Mouse (Mus musculus) hindbrain, embryonic 13.5 days (tissue): Measurements from ENCODE around the gene Tmem80. TPM values are rescaled to one million over a fixed set of nuclear protein-coding genes. Genes with fewer than 3 reads are reported as not detected.

Experiments
- ATAC-seq: fragments of 200-750 bp; cut with Nextera tagmentation; 2 replicates; pipeline ENCODE4 v1.8.0; 2017; ENCODE audit warnings: moderate TSS enrichment; ENCODE audit not compliant: low FRiP score
- H3K27ac ChIP-seq: fragments of 300-500 bp; sonication (generic); 2 replicates; pipeline ENCODE4 v1.5.1; 2015; ENCODE audit warnings: inconsistent platforms, mild to moderate bottlenecking, moderate library complexity
- H3K27me3 ChIP-seq: fragments of 300-500 bp; sonication (generic); 2 replicates; pipeline ENCODE4 v1.6.1; 2015; ENCODE audit warnings: mild to moderate bottlenecking, inconsistent platforms
- H3K36me3 ChIP-seq: fragments of 300-500 bp; sonication (generic); 2 replicates; pipeline ENCODE4 v1.6.1; 2015; ENCODE audit warnings: mild to moderate bottlenecking, inconsistent platforms
- H3K4me1 ChIP-seq: fragments of 300-500 bp; sonication (generic); replicated peaks from 2 replicates; pipeline ENCODE4 v1.6.1; 2015; ENCODE audit warnings: inconsistent platforms
- H3K4me2 ChIP-seq: fragments of 300-500 bp; sonication (generic); 2 replicates; pipeline ENCODE4 v1.6.1; 2015; ENCODE audit warnings: inconsistent platforms, mild to moderate bottlenecking, moderate library complexity
- H3K4me3 ChIP-seq: fragments of 300-500 bp; sonication (generic); 2 replicates; pipeline ENCODE4 v1.5.1; 2015; ENCODE audit warnings: mild to moderate bottlenecking, inconsistent platforms
- H3K9ac ChIP-seq: fragments of 300-500 bp; sonication (generic); 2 replicates; pipeline ENCODE4 v1.6.1; 2015; ENCODE audit warnings: mild to moderate bottlenecking, inconsistent platforms
- H3K9me3 ChIP-seq: fragments of 300-500 bp; sonication (generic); 2 replicates; pipeline ENCODE4 v1.6.1; 2016; ENCODE audit warnings: inconsistent platforms
- WGBS: fragments of 180-500 bp; shearing (Covaris S2); methylation state at CpG from one replicate; pipeline ENCODE4 v1.1.7; 2015; 5-methylcytosine and 5-hydroxymethylcytosine counted together
- polyA plus RNA-seq: library from polyadenylated mRNA; unstranded; fragments of >200 nt; fragmentation: Nextera tagmentation; extraction: Ambion mirVana; gene quantifications from 2 replicates; pipeline ENCODE4 v1.2.1, GENCODE M21; 2015

Tmem80 gene
- polyA plus RNA-seq, 1 experiment from 2014 or later: 67.7 TPM

DNA sequence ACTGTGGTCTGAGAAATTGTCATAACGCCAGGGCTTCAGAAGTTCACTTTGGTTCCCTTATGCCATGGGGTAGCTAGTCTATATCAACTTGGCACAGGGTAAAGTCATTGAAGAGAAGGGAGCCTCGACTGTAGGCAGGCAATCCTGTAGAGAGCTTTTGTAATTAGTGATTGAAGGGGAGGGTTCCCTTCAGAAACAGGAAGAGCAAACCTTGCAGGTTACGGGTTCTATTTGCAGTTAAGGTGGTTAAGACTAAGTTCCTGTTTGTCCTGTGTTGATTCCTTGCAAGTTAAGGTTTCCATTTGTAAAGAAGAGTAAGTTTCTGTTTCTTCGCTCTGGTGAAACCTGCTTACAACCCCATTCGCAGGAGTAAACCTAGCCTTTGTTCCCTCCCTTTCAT lies 42.4 kb downstream of the Tmem80 start:
- H3K9me3 ChIP-seq: no peaks in the 10 kb centered on the region
- no peak for ATAC-seq
- no peak overlapping the region for H3K4me2 ChIP-seq
- H3K4me3 ChIP-seq: no peak overlapping the region
- H3K4me1 ChIP-seq: no peaks in the 10 kb centered on the region
- 0 out of 2 replicates have a peak, but pooled peaks cover 3% of the 10 kb centered on the region for H3K27me3 ChIP-seq
- H3K27ac ChIP-seq: no peak overlapping the region
- H3K9ac ChIP-seq: no peak overlapping the region
- H3K36me3 ChIP-seq: no peaks in the 10 kb centered on the region
- WGBS: 62% methylated on average over 5 of the region's 5 CpGs

DNA sequence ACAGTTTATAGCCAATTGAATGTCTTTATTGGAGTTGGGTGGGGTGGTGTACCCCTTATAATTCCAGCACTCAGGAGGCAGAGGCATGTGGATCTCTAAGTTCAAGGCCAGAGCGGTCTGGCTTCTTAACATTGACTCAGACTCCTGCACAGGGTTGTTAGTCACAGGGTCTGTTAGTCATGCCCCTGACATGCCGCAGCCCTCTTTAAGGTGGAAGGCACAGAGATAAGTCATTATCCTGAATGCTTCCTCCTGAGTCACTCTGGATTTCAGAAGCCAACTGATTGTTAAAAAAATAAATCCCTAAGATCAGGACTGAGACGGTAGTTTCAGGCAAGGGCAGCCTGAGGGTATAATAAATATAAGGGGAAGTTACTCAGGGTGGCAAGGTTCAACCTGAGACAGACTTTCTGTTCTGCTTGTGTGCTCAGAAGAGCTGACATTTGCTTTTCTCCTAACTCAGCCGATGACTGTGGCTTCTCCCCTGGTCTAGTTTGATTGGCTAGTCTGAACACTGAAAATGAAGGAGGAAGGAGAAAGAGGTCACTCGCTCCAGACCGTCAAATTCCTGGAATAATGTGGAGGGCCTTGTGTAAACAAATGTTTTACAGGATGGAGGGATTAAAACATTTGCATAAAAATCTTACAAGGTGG lies 44.5 kb downstream of the Tmem80 start:
- ATAC-seq: no peak
- H3K9ac ChIP-seq: no peak overlapping the region
- WGBS: 68% methylated on average over 6 of the region's 6 CpGs
- H3K27me3 ChIP-seq: 0 out of 2 replicates have a peak, but pooled peaks cover 3% of the 10 kb centered on the region
- H3K36me3 ChIP-seq: no peaks in the 10 kb centered on the region
- H3K4me2 ChIP-seq: no peak overlapping the region
- H3K27ac ChIP-seq: no peak overlapping the region
- no peaks in the 10 kb centered on the region for H3K9me3 ChIP-seq
- no peak overlapping the region for H3K4me3 ChIP-seq
- H3K4me1 ChIP-seq: no peaks in the 10 kb centered on the region

- WGBS: 29% methylated on average over 6 of the region's 6 CpGs
- H3K9ac ChIP-seq: no peak overlapping the region
- no peaks in the 10 kb centered on the region for H3K27me3 ChIP-seq
- no peaks in the 10 kb centered on the region for H3K36me3 ChIP-seq
- H3K4me1 ChIP-seq: no peaks in the 10 kb centered on the region
- no peak for ATAC-seq
- no peak overlapping the region for H3K27ac ChIP-seq
- no peaks in the 10 kb centered on the region for H3K9me3 ChIP-seq
- H3K4me2 ChIP-seq: no peak overlapping the region
- no peak overlapping the region for H3K4me3 ChIP-seq
These were observed 46.1 kb downstream of the Tmem80 start for GRCm38 (mm10) chr7:141373611-141374010.

- ATAC-seq: no peak
- Histone ChIP-seq H3K9ac (no peak overlapping the region), H3K4me2 (no peak overlapping the region), H3K27me3 (no peaks in the 10 kb centered on the region), H3K27ac (no peak overlapping the region), H3K4me1 (no peaks in the 10 kb centered on the region), H3K4me3 (no peak overlapping the region), H3K36me3 (no peaks in the 10 kb centered on the region), H3K9me3 (no peaks in the 10 kb centered on the region)
These were observed 46.9 kb downstream of the Tmem80 start for GRCm38 (mm10) chr7:141374399-141374798.

DNA sequence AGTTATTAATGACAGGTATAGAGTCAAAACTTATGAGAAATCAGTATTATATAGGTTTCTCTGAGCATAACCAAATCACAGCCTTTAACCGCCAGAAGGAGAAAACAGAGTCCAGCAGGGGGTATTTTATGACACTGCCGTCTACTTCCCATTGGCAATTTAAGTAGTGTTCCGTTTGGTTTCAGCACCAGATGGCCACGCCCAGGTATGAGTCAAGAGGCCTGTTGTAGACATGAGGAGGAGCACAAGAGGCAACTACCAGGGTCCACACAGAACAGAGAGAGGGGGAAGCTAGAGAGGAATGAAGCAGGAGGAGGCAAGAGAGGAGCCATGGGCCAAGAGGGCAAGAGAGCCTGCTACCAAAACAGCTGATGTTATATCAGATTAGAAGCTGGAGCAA lies 52.0 kb downstream of the Tmem80 start:
- no peaks in the 10 kb centered on the region for H3K36me3 ChIP-seq
- H3K4me3 ChIP-seq: no peak overlapping the region
- H3K9me3 ChIP-seq: no peaks in the 10 kb centered on the region
- no peak overlapping the region for H3K4me2 ChIP-seq
- H3K27ac ChIP-seq: no peak overlapping the region
- no peak overlapping the region for H3K9ac ChIP-seq
- 72% methylated on average over 4 of the region's 4 CpGs for WGBS
- 0 out of 2 replicates have a peak, but pooled peaks cover 6% of the 10 kb centered on the region for H3K27me3 ChIP-seq
- H3K4me1 ChIP-seq: no peaks in the 10 kb centered on the region
- no peak for ATAC-seq

- Histone ChIP-seq H3K27me3 (0 out of 2 replicates have a peak, but pooled peaks cover 6% of the 10 kb centered on the region), H3K4me3 (no peak overlapping the region), H3K27ac (no peak overlapping the region), H3K9me3 (no peaks in the 10 kb centered on the region), H3K9ac (no peak overlapping the region), H3K4me1 (no peaks in the 10 kb centered on the region), H3K36me3 (no peaks in the 10 kb centered on the region), H3K4me2 (no peak overlapping the region)
- WGBS: 72% methylated on average over 4 of the region's 4 CpGs
- ATAC-seq: no peak
These were observed 53.7 kb downstream of the Tmem80 start for GRCm38 (mm10) chr7:141381068-141381835.

Other genes starting within 250 kb of the Tmem80 start
- gene Pkp3, start 249.5 kb upstream of the Tmem80 start, polyA plus RNA-seq: 0.27 and 0.32 TPM in 2 replicates
- 1.7 and 2.9 TPM in 2 replicates for gene Sigirr, start 227.2 kb upstream of the Tmem80 start, polyA plus RNA-seq
- gene Ano9, start 209.9 kb upstream of the Tmem80 start, polyA plus RNA-seq: 0.09 TPM in 1 of 2 replicates, not detected in the other
- 79.8 and 83.6 TPM in 2 replicates for gene Ptdss2, start 205.4 kb upstream of the Tmem80 start, polyA plus RNA-seq
- 51.1 and 53.5 TPM in 2 replicates for gene Rnh1, start 154.9 kb upstream of the Tmem80 start, polyA plus RNA-seq
- 109 and 118 TPM in 2 replicates for gene Hras, start 133.7 kb upstream of the Tmem80 start, polyA plus RNA-seq
- gene Lrrc56, start 133.6 kb upstream of the Tmem80 start, polyA plus RNA-seq: 10.3 and 11.2 TPM in 2 replicates
- 1.2 and 1.8 TPM in 2 replicates for gene Lmntd2, start 113.7 kb upstream of the Tmem80 start, polyA plus RNA-seq
- 27.4 and 32.9 TPM in 2 replicates for gene Rassf7, start 111.9 kb upstream of the Tmem80 start, polyA plus RNA-seq
- gene Phrf1, start 99.0 kb upstream of the Tmem80 start, polyA plus RNA-seq: 77.1 and 78.9 TPM in 2 replicates
- 1.2 and 1.3 TPM in 2 replicates for gene Irf7, start 61.3 kb upstream of the Tmem80 start, polyA plus RNA-seq
- not detected in 2 replicates for gene Cdhr5, start 51.0 kb upstream of the Tmem80 start, polyA plus RNA-seq
- 1.5 and 3.2 TPM in 2 replicates for gene Sct, start 48.6 kb upstream of the Tmem80 start, polyA plus RNA-seq
- 0.68 and 0.70 TPM in 2 replicates for gene Drd4, start 35.7 kb upstream of the Tmem80 start, polyA plus RNA-seq
- 138 and 157 TPM in 2 replicates for gene Deaf1, start within 50 bp of the Tmem80 start, polyA plus RNA-seq
- gene Eps8l2, start 11.1 kb downstream of the Tmem80 start, polyA plus RNA-seq: 0.65 and 1.4 TPM in 2 replicates
- 333 and 346 TPM in 2 replicates for gene Taldo1, start 64.5 kb downstream of the Tmem80 start, polyA plus RNA-seq
- gene Gatd1, start 86.4 kb downstream of the Tmem80 start, polyA plus RNA-seq: 57.4 and 58.5 TPM in 2 replicates
- 68.3 and 73.4 TPM in 2 replicates for gene Cend1, start 101.8 kb downstream of the Tmem80 start, polyA plus RNA-seq
- gene Slc25a22, start 110.2 kb downstream of the Tmem80 start, polyA plus RNA-seq: 71.3 and 76.3 TPM in 2 replicates
- 4.9 and 5.7 TPM in 2 replicates for gene Pidd1, start 116.3 kb downstream of the Tmem80 start, polyA plus RNA-seq
- gene Rplp2, start 119.6 kb downstream of the Tmem80 start, polyA plus RNA-seq: 771 and 809 TPM in 2 replicates
- gene Pnpla2, start 127.5 kb downstream of the Tmem80 start, polyA plus RNA-seq: 18.7 TPM in 2 replicates
- gene Cracr2b, start 133.4 kb downstream of the Tmem80 start, polyA plus RNA-seq: 6.9 and 7.2 TPM in 2 replicates
- gene Cd151, start 139.7 kb downstream of the Tmem80 start, polyA plus RNA-seq: 18.4 and 19.3 TPM in 2 replicates
- 86.5 and 88.1 TPM in 2 replicates for gene Polr2l, start 147.4 kb downstream of the Tmem80 start, polyA plus RNA-seq
- gene Tspan4, start 147.5 kb downstream of the Tmem80 start, polyA plus RNA-seq: 34.1 and 35.5 TPM in 2 replicates
- 36.6 and 45.5 TPM in 2 replicates for gene Chid1, start 212.1 kb downstream of the Tmem80 start, polyA plus RNA-seq
- gene Ap2a2, start 234.4 kb downstream of the Tmem80 start, polyA plus RNA-seq: 105 and 111 TPM in 2 replicates